Mouse (Mus musculus) hindbrain, embryonic 16.5 days (tissue): ENCODE results near the gene Gtpbp10. TPM values are rescaled to one million over a fixed set of nuclear protein-coding genes. Genes with fewer than 3 reads are reported as not detected.

Experiments used
- polyA plus RNA-seq: library from polyadenylated mRNA; unstranded; fragments of >200 nt; fragmentation: Nextera tagmentation; extraction: Ambion mirVana; gene quantifications from 2 replicates; pipeline ENCODE4 v1.2.1, GENCODE M21; 2015

The Gtpbp10 gene
- polyA plus RNA-seq, 1 experiment from 2014 or later, result 16.1 TPM

Other genes with a start within 250 kb of the Gtpbp10 start
- gene Cdk14, start 139.2 kb downstream of the Gtpbp10 start, polyA plus RNA-seq, result 44.3 and 47.3 TPM in 2 replicates
- gene 1700015F17Rik, start 80.4 kb downstream of the Gtpbp10 start, polyA plus RNA-seq, result not detected in 2 replicates
- gene Cldn12, start 44.6 kb downstream of the Gtpbp10 start, polyA plus RNA-seq, result 16.4 and 19.6 TPM in 2 replicates
- 15.4 and 17.6 TPM in 2 replicates for gene Gm8773, start 14.3 kb upstream of the Gtpbp10 start, polyA plus RNA-seq
- 8.3 and 10.8 TPM in 2 replicates for gene Cfap69, start 104.7 kb upstream of the Gtpbp10 start, polyA plus RNA-seq
- gene Steap2, start 135.0 kb upstream of the Gtpbp10 start, polyA plus RNA-seq, result 6.2 and 6.5 TPM in 2 replicates
- gene Steap1, start 189.8 kb upstream of the Gtpbp10 start, polyA plus RNA-seq, result 2.2 and 2.8 TPM in 2 replicates